Mouse (Mus musculus): Measurements from ENCODE around the gene Itprip. TPM values are rescaled to one million over a fixed set of nuclear protein-coding genes. Genes with fewer than 3 reads are reported as not detected.
"Not testable (repeated sequence)": the region's sequence is repeated elsewhere in the genome, so short reads cannot be mapped to it uniquely, and the experiment has no call there.

The Itprip gene
- polyA plus RNA-seq, 1 experiment from 2014 or later: 18.4 TPM

DNA sequence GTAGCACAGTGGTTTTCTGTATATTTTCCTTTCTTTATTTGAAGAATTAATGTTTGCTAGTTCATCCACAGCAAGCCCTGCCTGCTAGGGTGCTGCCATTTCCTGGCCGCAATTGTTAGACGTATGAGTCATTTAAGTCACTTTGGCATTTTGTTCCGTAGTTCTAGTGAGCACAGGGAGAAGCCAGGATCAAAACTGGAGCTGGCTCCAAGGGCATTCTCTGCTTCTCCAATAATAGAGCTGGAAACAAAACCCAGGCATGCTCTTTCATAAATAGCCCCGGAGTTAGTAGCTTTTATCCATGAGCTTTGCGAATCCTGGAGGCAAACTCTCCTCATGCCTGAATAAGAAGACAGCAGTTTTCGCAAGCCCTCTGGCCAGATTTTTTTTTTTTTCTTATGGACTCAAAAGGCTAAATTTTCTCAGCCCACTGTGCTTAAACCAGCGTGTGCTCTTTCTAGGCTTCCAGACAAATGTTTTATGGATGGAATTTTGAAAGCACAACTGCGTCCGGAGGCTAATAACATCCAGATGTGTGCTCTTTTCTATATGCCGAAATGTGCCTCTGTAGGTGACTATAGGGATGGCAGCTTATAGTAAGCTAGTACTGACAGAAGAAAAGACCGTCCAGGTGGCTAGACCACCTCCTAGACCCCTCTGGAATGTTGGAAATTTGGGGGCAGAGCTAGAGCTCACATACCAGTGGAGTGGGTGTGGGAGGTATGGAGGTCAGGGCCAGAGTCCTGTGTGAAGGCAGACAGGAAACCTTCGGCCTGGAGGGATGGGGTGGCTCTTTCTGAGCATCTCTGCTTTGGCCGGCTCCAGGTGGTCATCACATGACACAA lies 64.9 kb downstream of the Itprip start:
- Histone ChIP-seq H3K27ac (ENCODE audit: low read length) (peak overlapping the region; percentile 49), H3K9ac (ENCODE audit: low read length) (peak overlapping the region; percentile 82), H3K9me3 (replicated peaks; ENCODE audit: control insufficient read depth, low read length) (no peaks in the 10 kb centered on the region), H3K27me3 (ENCODE audit: control insufficient read depth, insufficient read depth, low read length) (no peaks in the 10 kb centered on the region), H3K4me1 (ENCODE audit: control insufficient read depth, insufficient read depth, low read length) (peaks cover 14% of the 10 kb centered on the region), H3K4me3 (ENCODE audit: low read length) (peak overlapping the region; percentile 85), H3K4me2 (ENCODE audit: low read depth, low read length) (peak overlapping the region; percentile 100), H3K36me3 (ENCODE audit: control insufficient read depth, insufficient read depth) (peaks cover 8% of the 10 kb centered on the region)
- ATAC-seq (replicated peaks; ENCODE audit: extremely low read depth, insufficient read depth, low FRiP score): peak; percentile 34
- 17% methylated on average over 13 of the region's 13 CpGs for WGBS

DNA sequence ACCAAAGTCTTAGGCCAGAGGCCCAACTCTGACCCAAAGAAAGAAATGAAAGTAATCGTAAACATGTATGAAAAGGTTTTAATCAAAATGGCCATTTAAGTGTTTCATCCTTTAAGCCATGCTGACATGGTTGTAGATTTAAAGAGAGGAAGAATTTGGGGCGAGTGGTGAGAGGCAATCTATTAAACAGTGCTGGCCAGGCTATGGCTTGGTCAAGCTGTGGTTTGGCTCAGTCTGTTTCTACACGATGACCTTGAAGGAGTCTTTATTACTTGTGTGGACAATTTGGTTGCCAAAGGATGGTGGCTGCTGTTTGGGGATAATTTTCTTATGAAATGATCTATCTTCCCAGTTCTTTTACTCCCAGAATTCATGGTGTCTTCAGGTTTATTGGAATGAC lies 66.0 kb downstream of the Itprip start:
- Histone ChIP-seq H3K27ac (ENCODE audit: low read length) (no peak overlapping the region), H3K4me1 (ENCODE audit: control insufficient read depth, insufficient read depth, low read length) (peaks cover 14% of the 10 kb centered on the region), H3K9ac (ENCODE audit: low read length) (no peak overlapping the region), H3K36me3 (ENCODE audit: control insufficient read depth, insufficient read depth) (0 out of 2 replicates have a peak, but pooled peaks cover 6% of the 10 kb centered on the region), H3K4me3 (ENCODE audit: low read length) (no peak overlapping the region), H3K9me3 (replicated peaks; ENCODE audit: control insufficient read depth, low read length) (no peaks in the 10 kb centered on the region), H3K27me3 (ENCODE audit: control insufficient read depth, insufficient read depth, low read length) (no peaks in the 10 kb centered on the region), H3K4me2 (ENCODE audit: low read depth, low read length) (no peak overlapping the region)
- 91% methylated on average over 3 of the region's 3 CpGs for WGBS
- ATAC-seq (replicated peaks; ENCODE audit: extremely low read depth, insufficient read depth, low FRiP score): no peak

- H3K4me3 ChIP-seq (ENCODE audit: low read length); ATAC-seq (replicated peaks; ENCODE audit: extremely low read depth, insufficient read depth, low FRiP score); H3K4me2 ChIP-seq (ENCODE audit: low read depth, low read length); H3K27me3 ChIP-seq (ENCODE audit: control insufficient read depth, insufficient read depth, low read length); H3K9ac ChIP-seq (ENCODE audit: low read length); H3K9me3 ChIP-seq (replicated peaks; ENCODE audit: control insufficient read depth, low read length); H3K36me3 ChIP-seq (ENCODE audit: control insufficient read depth, insufficient read depth); H3K27ac ChIP-seq (ENCODE audit: low read length): not testable (repeated sequence)
- H3K4me1 ChIP-seq (ENCODE audit: control insufficient read depth, insufficient read depth, low read length): peaks cover 14% of the 10 kb centered on the region
- 81% methylated on average over 3 of the region's 3 CpGs for WGBS
These were observed 67.0 kb downstream of the Itprip start for GRCm38 (mm10) chr19:47852131-47852530.

- no peak overlapping the region for H3K27ac ChIP-seq (ENCODE audit: low read length)
- ATAC-seq (replicated peaks; ENCODE audit: extremely low read depth, insufficient read depth, low FRiP score): no peak
- 81% methylated on average over 3 of the region's 3 CpGs for WGBS
These were observed 69.4 kb downstream of the Itprip start for GRCm38 (mm10) chr19:47849735-47850134.

More at GRCm38 (mm10) chr19:47849735-47850134, 69.4 kb downstream of the Itprip start:
- no peaks in the 10 kb centered on the region for H3K27me3 ChIP-seq (ENCODE audit: control insufficient read depth, insufficient read depth, low read length)
- no peak overlapping the region for H3K4me2 ChIP-seq (ENCODE audit: low read depth, low read length)
- no peak overlapping the region for H3K9ac ChIP-seq (ENCODE audit: low read length)
- H3K4me3 ChIP-seq (ENCODE audit: low read length): no peak overlapping the region
- no peaks in the 10 kb centered on the region for H3K9me3 ChIP-seq (replicated peaks; ENCODE audit: control insufficient read depth, low read length)
- no peaks in the 10 kb centered on the region for H3K36me3 ChIP-seq (ENCODE audit: control insufficient read depth, insufficient read depth)
- peaks cover 10% of the 10 kb centered on the region for H3K4me1 ChIP-seq (ENCODE audit: control insufficient read depth, insufficient read depth, low read length)

Small RNAs within 50 kb of the gene (microRNA-seq; reads per million reads assigned to microRNA genes)
- gene Gm22240: not detected

Other genes with a start within 250 kb of the Itprip start
- gene Col17a1, start 227.2 kb downstream of the Itprip start, polyA plus RNA-seq (2015; fragmentation: Nextera tagmentation; extraction: Ambion mirVana): 0.76 and 0.93 TPM in 2 replicates
- gene Sfr1, start 187.6 kb downstream of the Itprip start, polyA plus RNA-seq (2015; fragmentation: Nextera tagmentation; extraction: Ambion mirVana): 153 and 227 TPM in 2 replicates
- 115 and 121 TPM in 2 replicates for gene Gsto1, start 64.3 kb downstream of the Itprip start, polyA plus RNA-seq (2015; fragmentation: Nextera tagmentation; extraction: Ambion mirVana)
- 0.77 and 1.1 TPM in 2 replicates for gene Gsto2, start 53.8 kb downstream of the Itprip start, polyA plus RNA-seq (2015; fragmentation: Nextera tagmentation; extraction: Ambion mirVana)
- gene Cfap43, start within 50 bp of the Itprip start, polyA plus RNA-seq (2015; fragmentation: Nextera tagmentation; extraction: Ambion mirVana): 0.38 and 0.42 TPM in 2 replicates
- 0.09 and 0.25 TPM in 2 replicates for gene Cfap58, start 18.4 kb upstream of the Itprip start, polyA plus RNA-seq (2015; fragmentation: Nextera tagmentation; extraction: Ambion mirVana)

Data from heart, embryonic 16.5 days (tissue).